Mouse (Mus musculus): ENCODE measurements around the gene Usp40. TPM values are rescaled to one million over a fixed set of nuclear protein-coding genes. Genes with fewer than 3 reads are reported as not detected.
A peak's percentile ranks its signal among the peaks of the same experiment; 100 is the strongest.

Usp40 gene
- polyA plus RNA-seq, 1 experiment from 2014 or later: 10.0 TPM

DNA sequence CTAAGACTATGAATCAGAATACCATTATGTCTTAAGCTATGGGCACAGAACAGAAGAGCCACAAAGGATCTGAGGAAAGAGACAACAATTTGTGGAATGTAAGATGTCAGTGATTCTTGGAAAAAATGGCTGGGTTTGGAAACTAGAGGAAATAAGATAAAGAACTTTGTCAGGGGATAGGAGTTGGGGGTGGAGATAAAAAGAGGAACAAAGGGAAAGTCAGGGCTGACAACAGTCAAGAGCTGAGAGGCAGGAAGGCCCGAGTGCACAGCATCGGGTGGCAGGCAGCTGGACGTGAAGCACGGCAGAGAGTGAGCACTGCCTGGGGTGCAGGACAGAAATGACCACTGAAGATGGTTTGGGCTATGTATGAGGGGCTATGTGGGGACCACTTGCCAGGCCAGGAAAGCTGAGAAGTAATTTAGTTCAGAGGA, 48.3 kb downstream of the Usp40 start:
- Histone ChIP-seq H3K36me3 (ENCODE audit: control insufficient read depth, insufficient read depth) (peaks cover 7% of the 10 kb centered on the region), H3K4me1 (ENCODE audit: control insufficient read depth, low read depth, low read length) (peaks cover 28% of the 10 kb centered on the region), H3K27me3 (ENCODE audit: control insufficient read depth, insufficient read depth, low read depth, low read length) (no peaks in the 10 kb centered on the region), H3K27ac (ENCODE audit: low read length) (peak overlapping the region; percentile 95), H3K4me3 (ENCODE audit: low read depth, low read length) (no peak overlapping the region), H3K9ac (ENCODE audit: low read depth, low read length) (peak overlapping the region; percentile 68), H3K4me2 (ENCODE audit: low read depth, low read length) (peak overlapping the region; percentile 24), H3K9me3 (replicated peaks; ENCODE audit: control insufficient read depth, low read length) (no peaks in the 10 kb centered on the region)
- no peak for ATAC-seq (ENCODE audit: low read depth)
- 7% methylated on average over 4 of the region's 4 CpGs for WGBS (ENCODE audit: insufficient replicate concordance)

DNA sequence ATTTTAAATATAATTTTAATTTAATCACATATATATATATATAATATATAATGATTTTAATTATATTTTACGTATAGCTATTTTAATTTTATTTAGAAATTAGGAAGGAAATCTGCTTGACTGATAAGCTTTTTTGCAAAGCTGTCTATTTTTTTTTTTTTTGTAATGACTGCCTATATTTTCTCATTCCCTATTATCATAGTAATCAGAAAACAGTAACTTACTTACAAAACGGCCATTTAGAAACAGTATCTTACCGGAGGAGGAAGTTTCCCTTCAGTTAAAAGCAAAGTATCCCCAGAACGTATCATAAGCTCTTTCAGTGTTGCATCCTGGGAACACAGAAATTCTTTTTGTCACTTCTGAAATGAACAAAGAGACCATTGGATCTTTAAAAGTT, 48.8 kb downstream of the Usp40 start:
- no peak overlapping the region; the same call in 1 of the 2 replicates for H3K9ac ChIP-seq (ENCODE audit: low read depth, low read length)
- H3K27me3 ChIP-seq (ENCODE audit: control insufficient read depth, insufficient read depth, low read depth, low read length): no peaks in the 10 kb centered on the region
- no peak for ATAC-seq (ENCODE audit: low read depth)
- no peak overlapping the region; the same call in 1 of the 2 replicates for H3K27ac ChIP-seq (ENCODE audit: low read length)
- peaks cover 28% of the 10 kb centered on the region for H3K4me1 ChIP-seq (ENCODE audit: control insufficient read depth, low read depth, low read length)
- H3K9me3 ChIP-seq (replicated peaks; ENCODE audit: control insufficient read depth, low read length): no peaks in the 10 kb centered on the region
- peaks cover 7% of the 10 kb centered on the region for H3K36me3 ChIP-seq (ENCODE audit: control insufficient read depth, insufficient read depth)
- H3K4me3 ChIP-seq (ENCODE audit: low read depth, low read length): no peak overlapping the region
- H3K4me2 ChIP-seq (ENCODE audit: low read depth, low read length): peak overlapping the region; percentile 24; the same call in 1 of the 2 replicates
- WGBS (ENCODE audit: insufficient replicate concordance): 25% methylated on average over 4 of the region's 4 CpGs

DNA sequence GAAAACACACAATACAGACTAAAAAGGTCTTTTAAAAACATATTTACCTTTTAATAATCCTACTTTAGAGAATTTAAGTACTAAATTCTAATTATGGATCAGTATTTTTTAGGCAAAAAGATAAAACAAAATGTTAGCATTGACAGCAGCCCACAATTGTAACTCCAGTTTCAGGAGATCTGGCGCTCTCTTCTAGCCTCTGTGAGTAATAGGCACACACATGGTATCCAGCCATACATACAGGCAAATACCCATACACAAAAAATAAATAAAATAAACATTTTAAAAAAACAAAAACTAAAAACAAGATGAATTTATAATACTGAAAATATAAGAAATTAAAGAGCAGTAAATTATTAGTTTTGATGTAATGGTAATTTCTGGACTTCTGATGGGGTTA, 49.4 kb downstream of the Usp40 start:
- WGBS (ENCODE audit: insufficient replicate concordance): 94% methylated on average over 1 of the region's 1 CpGs
- no peak overlapping the region for H3K4me3 ChIP-seq (ENCODE audit: low read depth, low read length)
- H3K36me3 ChIP-seq (ENCODE audit: control insufficient read depth, insufficient read depth): peaks cover 7% of the 10 kb centered on the region
- H3K4me2 ChIP-seq (ENCODE audit: low read depth, low read length): no peak overlapping the region
- ATAC-seq (ENCODE audit: low read depth): no peak
- H3K9ac ChIP-seq (ENCODE audit: low read depth, low read length): no peak overlapping the region
- H3K27me3 ChIP-seq (ENCODE audit: control insufficient read depth, insufficient read depth, low read depth, low read length): no peaks in the 10 kb centered on the region
- H3K4me1 ChIP-seq (ENCODE audit: control insufficient read depth, low read depth, low read length): peaks cover 28% of the 10 kb centered on the region
- no peaks in the 10 kb centered on the region for H3K9me3 ChIP-seq (replicated peaks; ENCODE audit: control insufficient read depth, low read length)
- H3K27ac ChIP-seq (ENCODE audit: low read length): no peak overlapping the region

DNA sequence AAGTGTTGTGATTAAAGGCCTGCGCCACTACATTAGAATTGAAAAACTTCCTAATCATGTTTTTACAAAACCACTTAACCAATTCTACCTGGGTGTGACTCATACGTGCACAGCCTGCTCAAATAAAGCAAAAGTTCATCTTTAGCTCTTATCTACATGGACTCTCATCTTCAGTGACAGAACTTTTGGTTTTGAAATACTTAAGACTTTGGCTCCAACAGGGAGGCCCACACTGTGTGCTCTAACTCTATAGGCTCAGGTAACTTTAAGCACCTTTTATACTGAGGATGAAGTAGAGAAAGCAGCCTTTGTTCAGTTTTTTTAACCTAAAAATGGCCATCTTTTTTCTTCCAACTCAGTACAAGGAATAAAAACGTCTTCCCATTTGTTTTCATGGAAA, 55.3 kb downstream of the Usp40 start:
- no peaks in the 10 kb centered on the region for H3K27me3 ChIP-seq (ENCODE audit: control insufficient read depth, insufficient read depth, low read depth, low read length)
- no peak overlapping the region for H3K4me2 ChIP-seq (ENCODE audit: low read depth, low read length)
- peaks cover 22% of the 10 kb centered on the region for H3K36me3 ChIP-seq (ENCODE audit: control insufficient read depth, insufficient read depth)
- no peak for ATAC-seq (ENCODE audit: low read depth)
- no peak overlapping the region for H3K27ac ChIP-seq (ENCODE audit: low read length)
- WGBS (ENCODE audit: insufficient replicate concordance): 50% methylated on average over 3 of the region's 3 CpGs
- no peak overlapping the region for H3K4me3 ChIP-seq (ENCODE audit: low read depth, low read length)
- no peaks in the 10 kb centered on the region for H3K4me1 ChIP-seq (ENCODE audit: control insufficient read depth, low read depth, low read length)
- H3K9me3 ChIP-seq (replicated peaks; ENCODE audit: control insufficient read depth, low read length): no peaks in the 10 kb centered on the region
- H3K9ac ChIP-seq (ENCODE audit: low read depth, low read length): no peak overlapping the region

DNA sequence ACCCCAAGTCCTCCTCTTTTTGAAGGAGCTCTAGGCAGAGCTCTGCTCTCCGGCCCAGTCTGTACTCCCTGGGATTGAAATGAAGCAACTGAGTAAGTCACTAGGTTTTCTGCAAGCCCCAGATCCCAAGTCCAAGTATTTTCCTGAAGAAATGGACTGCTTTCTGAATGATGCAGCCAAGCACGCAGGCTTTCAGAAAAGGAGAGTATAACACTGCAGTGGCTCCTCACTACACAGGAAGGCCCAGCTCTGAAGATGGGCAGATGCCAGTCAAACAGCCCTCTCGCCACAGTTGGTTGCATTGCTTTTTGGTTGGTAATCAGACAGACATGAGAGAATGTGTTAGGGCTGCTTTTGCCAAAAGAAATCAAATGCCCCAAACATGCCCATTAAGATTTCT, 56.7 kb downstream of the Usp40 start:
- Histone ChIP-seq H3K9ac (ENCODE audit: low read depth, low read length) (no peak overlapping the region), H3K9me3 (replicated peaks; ENCODE audit: control insufficient read depth, low read length) (no peaks in the 10 kb centered on the region), H3K36me3 (ENCODE audit: control insufficient read depth, insufficient read depth) (peaks cover 28% of the 10 kb centered on the region), H3K4me1 (ENCODE audit: control insufficient read depth, low read depth, low read length) (no peaks in the 10 kb centered on the region), H3K4me2 (ENCODE audit: low read depth, low read length) (no peak overlapping the region), H3K27me3 (ENCODE audit: control insufficient read depth, insufficient read depth, low read depth, low read length) (no peaks in the 10 kb centered on the region), H3K4me3 (ENCODE audit: low read depth, low read length) (no peak overlapping the region), H3K27ac (ENCODE audit: low read length) (no peak overlapping the region)
- WGBS (ENCODE audit: insufficient replicate concordance): 80% methylated on average over 3 of the region's 3 CpGs
- no peak for ATAC-seq (ENCODE audit: low read depth)

DNA sequence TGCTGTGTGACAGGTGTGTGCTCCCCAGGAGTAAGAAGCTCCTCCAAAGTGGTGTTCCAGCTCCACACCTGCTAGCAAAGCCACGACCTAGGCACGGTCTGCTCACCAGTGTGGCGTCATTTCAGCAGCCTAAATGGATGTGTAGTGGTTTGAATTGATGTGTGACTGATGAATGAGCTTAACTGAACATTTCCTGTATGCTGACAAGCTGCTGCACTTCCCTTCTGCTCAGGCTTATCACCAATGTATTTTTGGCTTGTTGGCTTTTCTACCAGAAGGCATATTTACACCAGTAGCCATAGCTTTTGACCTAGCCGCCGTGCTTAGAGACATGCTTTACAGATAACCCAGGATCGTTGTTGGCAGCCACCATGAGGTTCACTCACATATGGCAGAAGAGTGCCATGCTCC, 60.7 kb downstream of the Usp40 start:
- WGBS (ENCODE audit: insufficient replicate concordance): 25% methylated on average over 6 of the region's 6 CpGs
- H3K4me1 ChIP-seq (ENCODE audit: control insufficient read depth, low read depth, low read length): no peaks in the 10 kb centered on the region
- ATAC-seq (ENCODE audit: low read depth): no peak
- H3K4me3 ChIP-seq (ENCODE audit: low read depth, low read length): no peak overlapping the region
- H3K36me3 ChIP-seq (ENCODE audit: control insufficient read depth, insufficient read depth): peaks cover 33% of the 10 kb centered on the region
- H3K9ac ChIP-seq (ENCODE audit: low read depth, low read length): no peak overlapping the region
- H3K27ac ChIP-seq (ENCODE audit: low read length): no peak overlapping the region
- no peaks in the 10 kb centered on the region for H3K9me3 ChIP-seq (replicated peaks; ENCODE audit: control insufficient read depth, low read length)
- H3K4me2 ChIP-seq (ENCODE audit: low read depth, low read length): no peak overlapping the region
- H3K27me3 ChIP-seq (ENCODE audit: control insufficient read depth, insufficient read depth, low read depth, low read length): no peaks in the 10 kb centered on the region

DNA sequence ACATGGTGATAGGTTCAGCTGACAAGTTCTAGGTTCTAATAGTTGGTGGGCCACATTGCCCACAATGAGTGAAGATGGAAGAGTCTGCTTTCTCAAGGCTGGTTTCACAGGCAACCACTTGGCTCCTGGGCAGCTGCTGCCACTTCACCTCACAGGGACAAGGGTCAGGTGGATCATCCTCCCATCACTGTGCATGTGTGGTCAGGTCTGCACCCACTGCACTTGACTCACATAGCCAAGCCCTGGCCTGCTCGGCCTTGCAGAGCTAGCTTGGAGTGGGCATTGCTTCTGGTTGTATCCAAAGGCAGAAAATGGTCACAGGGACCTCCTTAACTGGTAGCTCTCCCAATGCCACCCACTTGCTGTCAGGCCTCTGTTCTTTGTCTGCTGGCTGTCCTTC, 66.6 kb downstream of the Usp40 start:
- Histone ChIP-seq H3K4me3 (ENCODE audit: low read depth, low read length) (no peak overlapping the region), H3K4me2 (ENCODE audit: low read depth, low read length) (no peak overlapping the region), H3K36me3 (ENCODE audit: control insufficient read depth, insufficient read depth) (peaks cover 29% of the 10 kb centered on the region), H3K4me1 (ENCODE audit: control insufficient read depth, low read depth, low read length) (no peaks in the 10 kb centered on the region), H3K27me3 (ENCODE audit: control insufficient read depth, insufficient read depth, low read depth, low read length) (no peaks in the 10 kb centered on the region), H3K27ac (ENCODE audit: low read length) (no peak overlapping the region), H3K9ac (ENCODE audit: low read depth, low read length) (no peak overlapping the region), H3K9me3 (replicated peaks; ENCODE audit: control insufficient read depth, low read length) (no peaks in the 10 kb centered on the region)
- ATAC-seq (ENCODE audit: low read depth): no peak
- WGBS (ENCODE audit: insufficient replicate concordance): 72% methylated on average over 1 of the region's 1 CpGs

DNA sequence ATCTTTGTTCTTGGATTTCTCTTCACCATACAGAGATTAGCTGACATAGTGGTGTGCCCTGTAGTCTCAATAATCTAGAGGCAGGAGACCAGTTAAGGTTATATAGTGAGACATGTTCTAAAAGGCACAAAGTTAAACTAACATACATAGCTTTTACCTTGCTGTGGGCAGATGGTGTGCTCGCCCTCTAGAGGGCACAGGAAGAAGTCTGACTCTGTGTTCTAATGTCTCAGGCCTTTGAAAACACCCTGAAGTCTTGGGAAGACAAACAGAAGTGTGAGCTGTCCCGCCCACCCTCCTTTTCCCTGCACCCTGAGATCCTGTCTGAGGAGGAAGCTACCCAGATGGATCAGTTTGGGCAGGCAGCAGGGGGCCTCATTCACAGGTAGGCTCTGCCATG, 71.8 kb downstream of the Usp40 start:
- peaks cover 13% of the 10 kb centered on the region for H3K36me3 ChIP-seq (ENCODE audit: control insufficient read depth, insufficient read depth)
- H3K4me2 ChIP-seq (ENCODE audit: low read depth, low read length): no peak overlapping the region
- H3K9ac ChIP-seq (ENCODE audit: low read depth, low read length): no peak overlapping the region
- 32% methylated on average over 2 of the region's 2 CpGs for WGBS (ENCODE audit: insufficient replicate concordance)
- no peaks in the 10 kb centered on the region for H3K9me3 ChIP-seq (replicated peaks; ENCODE audit: control insufficient read depth, low read length)
- no peak overlapping the region for H3K27ac ChIP-seq (ENCODE audit: low read length)
- no peaks in the 10 kb centered on the region for H3K27me3 ChIP-seq (ENCODE audit: control insufficient read depth, insufficient read depth, low read depth, low read length)
- no peak overlapping the region for H3K4me3 ChIP-seq (ENCODE audit: low read depth, low read length)
- H3K4me1 ChIP-seq (ENCODE audit: control insufficient read depth, low read depth, low read length): no peaks in the 10 kb centered on the region
- ATAC-seq (ENCODE audit: low read depth): no peak

DNA sequence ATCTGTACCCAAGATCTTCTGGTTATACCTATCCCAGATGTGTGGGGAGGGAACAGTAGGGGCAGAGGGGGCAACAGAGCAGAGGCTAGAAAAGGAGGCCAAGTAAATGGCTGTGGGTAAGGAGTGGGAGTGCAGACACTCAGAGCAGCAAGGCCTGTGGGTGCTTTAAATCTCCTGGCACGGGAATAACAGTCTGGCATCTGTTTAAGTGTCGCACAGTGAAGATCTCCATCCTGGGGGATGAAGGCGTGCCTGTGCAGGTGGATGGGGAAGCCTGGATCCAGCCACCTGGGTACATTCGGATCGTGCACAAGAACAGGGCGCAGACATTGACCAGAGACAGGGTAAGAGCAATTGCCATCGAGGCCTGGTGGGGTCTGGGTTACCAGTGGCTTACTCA, 72.3 kb downstream of the Usp40 start:
- Histone ChIP-seq H3K27ac (ENCODE audit: low read length) (no peak overlapping the region), H3K4me2 (ENCODE audit: low read depth, low read length) (no peak overlapping the region), H3K27me3 (ENCODE audit: control insufficient read depth, insufficient read depth, low read depth, low read length) (no peaks in the 10 kb centered on the region), H3K36me3 (ENCODE audit: control insufficient read depth, insufficient read depth) (peaks cover 8% of the 10 kb centered on the region), H3K4me1 (ENCODE audit: control insufficient read depth, low read depth, low read length) (no peaks in the 10 kb centered on the region), H3K4me3 (ENCODE audit: low read depth, low read length) (no peak overlapping the region), H3K9me3 (replicated peaks; ENCODE audit: control insufficient read depth, low read length) (no peaks in the 10 kb centered on the region), H3K9ac (ENCODE audit: low read depth, low read length) (no peak overlapping the region)
- ATAC-seq (ENCODE audit: low read depth): no peak
- 81% methylated on average over 7 of the region's 7 CpGs for WGBS (ENCODE audit: insufficient replicate concordance)
